Mouse (Mus musculus) kidney, postnatal 0 days (tissue): ENCODE results near the gene Fam160b1. TPM values are rescaled to one million over a fixed set of nuclear protein-coding genes. Genes with fewer than 3 reads are reported as not detected.

ENCODE experiments used
- ATAC-seq: fragments of 200-750 bp; cut with Nextera tagmentation; replicated peaks from 2 replicates; pipeline ENCODE4 v1.8.0; 2017; ENCODE audit warnings: low read depth, moderate number of reproducible peaks, moderate TSS enrichment, moderate library complexity; ENCODE audit not compliant: low FRiP score
- DNase-seq: peaks from one replicate; pipeline ENCODE4 v3.0.0-alpha.2; 2016; ENCODE audit warnings: low spot score
- H3K27ac ChIP-seq: fragments of 300-500 bp; sonication (generic); 2 replicates; pipeline ENCODE4 v1.5.1; 2014; ENCODE audit warnings: mild to moderate bottlenecking
- H3K27me3 ChIP-seq: fragments of 300-500 bp; sonication (generic); 2 replicates; pipeline ENCODE4 v1.6.1; 2014; ENCODE audit warnings: low read length, mixed read lengths; ENCODE audit not compliant: insufficient read depth
- H3K36me3 ChIP-seq: fragments of 300-500 bp; sonication (generic); 2 replicates; pipeline ENCODE4 v1.6.1; 2014; ENCODE audit warnings: low read length, mixed read lengths; ENCODE audit not compliant: insufficient read depth
- H3K4me1 ChIP-seq: fragments of 300-500 bp; sonication (generic); replicated peaks from 2 replicates; pipeline ENCODE4 v1.6.1; 2014; ENCODE audit warnings: antibody characterized with exemption, low read length, mixed read lengths; ENCODE audit not compliant: insufficient read depth
- H3K4me2 ChIP-seq: fragments of 300-500 bp; sonication (generic); 2 replicates; pipeline ENCODE4 v1.6.1; 2014; ENCODE audit warnings: mild to moderate bottlenecking, low read length, moderate library complexity, mixed read lengths
- H3K4me3 ChIP-seq: fragments of 300-500 bp; sonication (generic); replicated peaks from 2 replicates; pipeline ENCODE4 v1.5.1; 2014; ENCODE audit warnings: low read depth, low read length
- H3K9ac ChIP-seq: fragments of 300-500 bp; sonication (generic); 2 replicates; pipeline ENCODE4 v1.6.1; 2014; ENCODE audit warnings: low read depth, low read length
- H3K9me3 ChIP-seq: fragments of 300-500 bp; sonication (generic); replicated peaks from 2 replicates; pipeline ENCODE4 v1.6.1; 2016; ENCODE audit warnings: low read length, inconsistent platforms, mixed read lengths
- CTCF ChIP-seq: IDR thresholded peaks from 2 replicates; pipeline ENCODE4 v1.5.1; 2016; ENCODE audit warnings: antibody characterized with exemption, low read depth, mild to moderate bottlenecking, moderate library complexity
- WGBS: fragments of 180-500 bp; shearing (Covaris S2); extraction: QIAGEN DNeasy Blood & Tissue Kit; methylation state at CpG from one replicate; pipeline ENCODE4 v1.1.7; 2014; 5-methylcytosine and 5-hydroxymethylcytosine counted together
- polyA plus RNA-seq: library from polyadenylated mRNA; unstranded; fragments of >200 nt; fragmentation: Nextera tagmentation; extraction: Ambion mirVana; gene quantifications from 2 replicates; pipeline ENCODE4 v1.2.1, GENCODE M21; 2015

Fam160b1 gene
- polyA plus RNA-seq, 1 experiment from 2014 or later = 12.8 TPM

DNA sequence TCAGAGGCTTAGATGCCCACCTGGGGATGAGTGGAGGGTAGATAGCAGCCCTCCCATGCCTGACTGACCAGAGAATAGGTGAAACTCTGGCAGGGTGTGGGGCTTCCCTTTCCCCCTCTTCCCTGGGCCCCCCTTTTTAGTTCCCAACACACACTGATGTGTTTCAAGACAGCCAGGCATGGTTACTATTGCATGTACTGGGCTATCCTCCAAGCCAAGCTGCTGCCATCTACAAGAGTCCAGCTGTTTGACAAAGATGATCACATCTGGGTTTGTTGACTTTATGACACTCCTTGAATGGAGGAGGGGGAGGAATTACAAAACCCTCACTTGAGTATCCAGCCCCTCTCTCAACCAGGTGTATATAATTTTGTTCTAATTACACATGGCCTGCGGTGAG is 47.5 kb downstream of the Fam160b1 start:
- DNase-seq = no peak
- Histone ChIP-seq H3K27me3 (no peaks in the 10 kb centered on the region), H3K4me3 (no peak overlapping the region), H3K9ac (no peak overlapping the region), H3K36me3 (no peaks in the 10 kb centered on the region), H3K4me1 (peaks cover 16% of the 10 kb centered on the region; the same call in 1 of the 2 replicates), H3K4me2 (no peak overlapping the region), H3K9me3 (no peaks in the 10 kb centered on the region), H3K27ac (no peak overlapping the region)
- no peak for TF ChIP-seq CTCF
- no peak for ATAC-seq
- WGBS = 100% methylated on average over 1 of the region's 1 CpGs

DNA sequence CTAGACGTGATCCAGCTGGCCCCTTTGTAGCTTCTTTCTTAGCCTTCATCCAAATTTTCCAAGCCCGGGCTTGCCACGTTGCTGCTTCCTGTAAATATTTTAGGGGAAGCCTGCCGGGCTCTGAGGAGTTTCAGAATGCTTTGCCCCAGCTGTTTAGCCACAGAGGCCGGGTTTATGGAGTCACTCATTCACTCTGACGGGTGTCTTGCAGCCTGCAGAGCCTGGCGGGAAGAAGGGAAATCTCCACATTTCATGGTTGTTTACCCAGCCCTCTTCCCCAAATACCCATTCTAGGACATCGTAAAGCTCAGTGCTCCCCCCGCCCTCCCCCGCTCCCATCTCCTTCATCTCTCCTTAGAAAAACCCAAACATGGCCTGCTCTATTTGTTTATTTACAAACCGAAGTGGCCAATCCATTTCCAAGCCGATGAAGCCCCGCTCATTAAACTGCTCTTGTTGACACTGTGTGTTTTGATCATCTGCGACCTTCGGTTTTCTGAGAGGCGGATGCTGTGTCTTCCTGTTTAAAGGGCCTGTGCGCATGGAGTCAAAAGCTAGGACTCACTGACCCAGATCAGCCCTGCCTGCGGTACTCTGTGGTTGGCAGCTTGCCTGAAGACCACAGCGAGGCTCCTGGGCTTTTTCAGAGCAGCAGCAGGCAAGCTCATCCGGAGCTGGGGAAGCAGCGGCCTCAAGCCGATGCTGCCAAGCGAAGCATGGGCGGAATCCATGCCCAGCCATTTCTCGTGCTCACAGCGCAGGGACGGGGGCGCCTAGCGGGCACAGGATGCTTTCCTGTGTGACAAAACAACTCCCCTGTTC is 51.1 kb downstream of the Fam160b1 start:
- Histone ChIP-seq H3K36me3 (no peaks in the 10 kb centered on the region), H3K27ac (peak overlapping the region; percentile 84), H3K4me1 (peaks cover 9% of the 10 kb centered on the region; the same call in 1 of the 2 replicates), H3K9ac (no peak overlapping the region), H3K9me3 (no peaks in the 10 kb centered on the region), H3K27me3 (no peaks in the 10 kb centered on the region), H3K4me2 (peak overlapping the region; percentile 38), H3K4me3 (no peak overlapping the region)
- DNase-seq = peak; percentile 96
- 0 out of 2 replicates have a peak, but pooled peaks have one; percentile 10 for TF ChIP-seq CTCF
- peak; percentile 92 for ATAC-seq
- WGBS = 3% methylated on average over 29 of the region's 29 CpGs

DNA sequence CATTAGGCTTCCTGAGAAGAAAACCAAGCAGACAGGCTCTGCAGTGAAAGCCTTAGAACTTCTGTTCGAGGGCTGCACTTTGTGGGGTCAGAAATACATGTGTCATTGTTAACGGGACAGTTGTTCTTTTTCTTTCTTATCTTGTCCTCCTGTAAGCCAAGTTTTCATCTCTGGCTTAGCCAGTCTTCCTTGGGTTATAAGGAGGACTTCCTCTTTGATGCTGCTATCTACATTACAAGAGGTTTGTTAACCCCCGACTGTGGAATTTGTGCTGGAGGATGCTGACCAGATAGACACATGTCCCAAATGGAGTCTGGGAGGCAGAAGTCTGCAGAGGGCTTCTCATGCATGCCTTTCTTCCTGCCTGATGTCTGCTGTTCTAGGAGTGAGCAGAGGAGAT is 52.7 kb downstream of the Fam160b1 start:
- peaks cover 9% of the 10 kb centered on the region; the same call in 1 of the 2 replicates for H3K4me1 ChIP-seq
- 64% methylated on average over 3 of the region's 3 CpGs for WGBS
- no peaks in the 10 kb centered on the region for H3K27me3 ChIP-seq
- no peak overlapping the region for H3K27ac ChIP-seq
- H3K4me2 ChIP-seq = no peak overlapping the region
- TF ChIP-seq CTCF = no peak
- no peaks in the 10 kb centered on the region for H3K36me3 ChIP-seq
- ATAC-seq = no peak
- no peaks in the 10 kb centered on the region for H3K9me3 ChIP-seq
- no peak overlapping the region for H3K4me3 ChIP-seq
- no peak overlapping the region for H3K9ac ChIP-seq
- DNase-seq = no peak

DNA sequence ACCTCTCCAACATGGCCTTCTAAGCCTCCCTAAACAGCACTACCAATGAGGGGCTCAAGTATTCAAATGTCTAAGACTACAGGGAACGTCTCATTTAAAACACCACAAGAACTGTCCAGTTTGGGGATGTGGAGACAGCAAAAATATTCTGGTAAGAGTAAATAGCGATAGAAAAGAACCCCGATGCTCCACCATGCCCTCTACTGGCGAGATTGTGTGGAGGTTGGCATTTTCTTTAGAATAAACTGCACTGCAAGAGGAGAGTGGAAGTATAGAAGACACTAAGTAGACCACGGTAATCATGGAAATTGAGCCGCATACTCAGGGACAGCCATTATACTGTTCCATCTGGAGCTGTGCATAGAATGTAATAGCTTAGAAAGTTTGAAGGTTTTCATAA is 53.4 kb downstream of the Fam160b1 start:
- H3K4me2 ChIP-seq = no peak overlapping the region
- no peak overlapping the region for H3K4me3 ChIP-seq
- ATAC-seq = no peak
- H3K9me3 ChIP-seq = no peaks in the 10 kb centered on the region
- H3K36me3 ChIP-seq = no peaks in the 10 kb centered on the region
- no peaks in the 10 kb centered on the region for H3K27me3 ChIP-seq
- WGBS = 90% methylated on average over 6 of the region's 6 CpGs
- no peak overlapping the region for H3K27ac ChIP-seq
- DNase-seq = no peak
- peak; percentile 43 for TF ChIP-seq CTCF
- H3K4me1 ChIP-seq = peaks cover 9% of the 10 kb centered on the region; the same call in 1 of the 2 replicates
- H3K9ac ChIP-seq = no peak overlapping the region

DNA sequence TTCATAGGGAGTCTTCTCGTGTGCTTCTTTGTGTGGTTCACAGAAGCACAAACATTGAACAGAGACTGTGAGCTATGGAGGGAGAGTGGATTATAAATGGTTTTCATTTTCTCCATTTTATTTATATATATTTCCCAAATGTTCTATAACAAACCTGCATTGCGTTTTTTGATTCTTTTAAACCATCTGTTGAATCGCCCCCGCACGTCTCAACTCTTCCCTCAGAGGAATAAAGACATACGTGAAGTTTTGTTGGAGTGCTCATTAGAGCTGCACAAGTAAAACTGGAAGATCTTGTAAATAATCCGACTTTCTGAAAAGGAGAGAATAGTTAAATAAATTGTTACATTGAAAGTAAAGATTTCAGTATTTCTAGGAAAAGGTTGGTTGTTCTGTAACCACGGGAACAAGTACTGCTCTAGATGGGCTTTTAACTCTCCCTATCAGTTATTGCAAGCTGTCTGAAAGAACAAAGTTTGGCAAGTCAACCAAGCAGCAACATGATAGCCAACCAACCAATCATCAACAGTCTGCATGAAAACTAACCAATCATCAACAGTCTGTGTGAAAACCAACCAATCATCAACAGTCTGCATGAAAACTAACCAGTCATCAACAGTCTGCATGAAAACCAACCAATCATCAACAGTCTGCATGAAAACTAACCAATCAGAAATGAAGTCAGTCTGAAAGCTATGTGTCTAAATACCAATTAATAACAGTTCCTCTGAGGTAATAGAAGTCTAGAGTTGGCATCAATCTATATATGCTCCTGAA is 54.7 kb downstream of the Fam160b1 start:
- Histone ChIP-seq H3K9me3 (no peaks in the 10 kb centered on the region), H3K27me3 (no peaks in the 10 kb centered on the region), H3K4me3 (no peak overlapping the region), H3K4me2 (no peak overlapping the region), H3K36me3 (no peaks in the 10 kb centered on the region), H3K27ac (no peak overlapping the region), H3K9ac (no peak overlapping the region), H3K4me1 (peaks cover 9% of the 10 kb centered on the region; the same call in 1 of the 2 replicates)
- DNase-seq (no peak), ATAC-seq (no peak)
- 89% methylated on average over 8 of the region's 8 CpGs for WGBS
- TF ChIP-seq CTCF = no peak

DNA sequence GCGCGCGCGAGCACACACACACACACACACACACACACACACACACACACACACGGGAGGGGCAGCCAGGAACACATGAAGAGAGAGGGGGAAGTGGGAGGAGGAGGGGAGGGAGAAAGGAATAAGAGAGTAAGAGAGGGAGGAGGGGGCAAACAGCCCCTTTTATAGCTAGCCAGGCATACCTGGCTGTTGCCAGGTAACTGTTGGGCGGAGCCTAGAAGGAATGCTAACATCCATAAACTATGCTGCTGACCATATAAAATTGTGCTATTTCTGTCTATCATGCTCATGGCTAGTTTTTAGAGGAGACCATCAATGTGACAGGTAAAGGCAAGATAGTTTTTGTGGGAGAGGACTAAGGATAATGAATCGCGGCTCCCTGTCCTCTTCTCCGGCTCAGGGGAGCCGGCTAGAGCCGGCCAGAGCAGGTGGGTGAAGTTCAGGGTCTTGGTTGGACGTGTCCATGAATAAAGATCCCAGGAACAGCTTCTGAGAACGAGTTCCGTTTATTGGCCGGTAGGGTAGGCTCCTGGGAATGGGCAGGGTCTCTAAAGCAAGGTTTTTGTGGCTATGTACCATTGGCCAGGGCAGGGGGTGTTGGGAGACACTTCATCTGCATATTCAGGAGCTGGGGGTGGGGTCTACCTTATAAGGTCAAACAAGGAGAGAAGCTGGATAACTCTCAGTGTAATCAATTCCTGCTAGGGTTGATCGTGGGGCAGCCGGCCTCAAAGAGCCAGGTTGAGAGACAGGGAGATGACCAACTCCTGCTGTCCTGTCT is 57.5 kb downstream of the Fam160b1 start:
- 0 out of 2 replicates have a peak, but pooled peaks have one; percentile 14 for TF ChIP-seq CTCF
- ATAC-seq = peak; percentile 71
- peak overlapping the region; percentile 72 for H3K27ac ChIP-seq
- H3K9ac ChIP-seq = no peak overlapping the region
- no peaks in the 10 kb centered on the region for H3K9me3 ChIP-seq
- 26% methylated on average over 17 of the region's 17 CpGs for WGBS
- H3K36me3 ChIP-seq = no peaks in the 10 kb centered on the region
- DNase-seq = peak; percentile 51
- peak overlapping the region; percentile 45 for H3K4me2 ChIP-seq
- no peaks in the 10 kb centered on the region for H3K27me3 ChIP-seq
- H3K4me3 ChIP-seq = no peak overlapping the region
- no peaks in the 10 kb centered on the region for H3K4me1 ChIP-seq
